ENCODE assay signal across 16 mouse cellular contexts in genomic region chr1:84561841-84562240, GRCm38 (mm10).
DNase-seq lines count a peak whose midpoint lies in the region; ATAC-seq and TF ChIP-seq lines count a peak whose summit lies in the region.
"Had no signal": no experiment of that assay in that cellular context is flagged by ENCODE, and none has a peak within 500 bp of the region (broad histone marks: within the 10 kb centered on the region; RNA-seq: fewer than 3 reads in every experiment).

No protein-coding gene starts in this region.

- no peaks in the 10 kb centered on the region for H3K36me3 ChIP-seq in megakaryocyte, embryonic 14.5 days (replicated peaks; ENCODE audit: low read length)
- no peaks in the 10 kb centered on the region for H3K36me3 ChIP-seq in macrophage (ENCODE audit: inconsistent target)
- H3K36me3 ChIP-seq: embryonic facial prominence, embryonic 13.5 days; neural tube, embryonic 15.5 days; stomach, embryonic 15.5 days had no signal

- no peaks in the 10 kb centered on the region for H3K79me2 ChIP-seq in macrophage (ENCODE audit: inconsistent target)

- no peaks in the 10 kb centered on the region for H3K27me3 ChIP-seq in megakaryocyte, embryonic 14.5 days (replicated peaks)
- H3K27me3 ChIP-seq: embryonic facial prominence, embryonic 13.5 days; neural tube, embryonic 15.5 days; stomach, embryonic 15.5 days had no signal

- peaks cover 22% of the 10 kb centered on the region for H3K9me3 ChIP-seq in megakaryocyte, embryonic 14.5 days
- H3K9me3 ChIP-seq: embryonic facial prominence, embryonic 13.5 days; neural tube, embryonic 15.5 days; stomach, embryonic 15.5 days had no signal

- no peak for TF ChIP-seq CTCF in layer of hippocampus, adult 2 months (conservative IDR thresholded peaks at IDR 0.05)

- WGBS in macrophage (ENCODE audit: missing documents), result 49% methylated on average over 8 of the region's 8 CpGs

- no peaks in the 10 kb centered on the region for H3K4me1 ChIP-seq in megakaryocyte, embryonic 14.5 days
- H3K4me1 ChIP-seq: stomach, embryonic 15.5 days had no signal

- peak; percentile 75 for ATAC-seq in frontal cortex, adult (ENCODE audit: low TSS enrichment)
- no peak for ATAC-seq in megakaryocyte, adult 5-6 weeks (ENCODE audit: poor library complexity, severe bottlenecking)

- peak overlapping the region; percentile 43; the same call in 1 of the 2 replicates for H3K27ac ChIP-seq in layer of hippocampus, adult 2 months
- peak overlapping the region; percentile 80 for H3K27ac ChIP-seq in macrophage
- H3K27ac ChIP-seq: embryonic facial prominence, embryonic 13.5 days; liver, embryonic 14.5 days; neural tube, embryonic 15.5 days; stomach, embryonic 15.5 days had no signal

- H3K4me3 ChIP-seq in layer of hippocampus, adult 2 months, result no peak overlapping the region
- peak overlapping the region; percentile 71 for H3K4me3 ChIP-seq in megakaryocyte, embryonic 14.5 days (replicated peaks)
- H3K4me3 ChIP-seq in macrophage (ENCODE audit: inconsistent target), result no peak overlapping the region
- H3K4me3 ChIP-seq: embryonic facial prominence, embryonic 13.5 days; neural tube, embryonic 15.5 days; stomach, embryonic 15.5 days had no signal

- DNase-seq in frontal cortex, postnatal 36 days (ENCODE audit: low spot score in 2 of 2), result no peak
- DNase-seq in layer of hippocampus, adult 2 months (ENCODE audit: low spot score in 2 of 2), result no peak
- no peak for DNase-seq in layer of hippocampus, postnatal 36 days
- no peak for DNase-seq in thymus, postnatal 25 days
- DNase-seq: cerebellum, adult 2 months; kidney, adult 9 months; spleen, adult 18-20 months; thymus, postnatal 14 days had no signal
